Mouse (Mus musculus) kidney, postnatal 0 days (tissue): Measurements from ENCODE around the gene Megf6. TPM values are rescaled to one million over a fixed set of nuclear protein-coding genes. Genes with fewer than 3 reads are reported as not detected.
A peak's percentile ranks its signal among the peaks of the same experiment; 100 is the strongest.

Experiments used
- ATAC-seq: fragments of 200-750 bp; cut with Nextera tagmentation; replicated peaks from 2 replicates; pipeline ENCODE4 v1.8.0; 2017; ENCODE audit warnings: low read depth, moderate number of reproducible peaks, moderate TSS enrichment, moderate library complexity; ENCODE audit not compliant: low FRiP score
- DNase-seq: peaks from one replicate; pipeline ENCODE4 v3.0.0-alpha.2; 2016; ENCODE audit warnings: low spot score
- H3K27ac ChIP-seq: fragments of 300-500 bp; sonication (generic); 2 replicates; pipeline ENCODE4 v1.5.1; 2014; ENCODE audit warnings: mild to moderate bottlenecking
- H3K27me3 ChIP-seq: fragments of 300-500 bp; sonication (generic); 2 replicates; pipeline ENCODE4 v1.6.1; 2014; ENCODE audit warnings: low read length, mixed read lengths; ENCODE audit not compliant: insufficient read depth
- H3K36me3 ChIP-seq: fragments of 300-500 bp; sonication (generic); 2 replicates; pipeline ENCODE4 v1.6.1; 2014; ENCODE audit warnings: low read length, mixed read lengths; ENCODE audit not compliant: insufficient read depth
- H3K4me1 ChIP-seq: fragments of 300-500 bp; sonication (generic); replicated peaks from 2 replicates; pipeline ENCODE4 v1.6.1; 2014; ENCODE audit warnings: antibody characterized with exemption, low read length, mixed read lengths; ENCODE audit not compliant: insufficient read depth
- H3K4me2 ChIP-seq: fragments of 300-500 bp; sonication (generic); 2 replicates; pipeline ENCODE4 v1.6.1; 2014; ENCODE audit warnings: mild to moderate bottlenecking, low read length, moderate library complexity, mixed read lengths
- H3K4me3 ChIP-seq: fragments of 300-500 bp; sonication (generic); replicated peaks from 2 replicates; pipeline ENCODE4 v1.5.1; 2014; ENCODE audit warnings: low read depth, low read length
- H3K9ac ChIP-seq: fragments of 300-500 bp; sonication (generic); 2 replicates; pipeline ENCODE4 v1.6.1; 2014; ENCODE audit warnings: low read depth, low read length
- H3K9me3 ChIP-seq: fragments of 300-500 bp; sonication (generic); replicated peaks from 2 replicates; pipeline ENCODE4 v1.6.1; 2016; ENCODE audit warnings: low read length, inconsistent platforms, mixed read lengths
- CTCF ChIP-seq: IDR thresholded peaks from 2 replicates; pipeline ENCODE4 v1.5.1; 2016; ENCODE audit warnings: antibody characterized with exemption, low read depth, mild to moderate bottlenecking, moderate library complexity
- WGBS: fragments of 180-500 bp; shearing (Covaris S2); extraction: QIAGEN DNeasy Blood & Tissue Kit; methylation state at CpG from one replicate; pipeline ENCODE4 v1.1.7; 2014; 5-methylcytosine and 5-hydroxymethylcytosine counted together
- polyA plus RNA-seq: library from polyadenylated mRNA; unstranded; fragments of >200 nt; fragmentation: Nextera tagmentation; extraction: Ambion mirVana; gene quantifications from 2 replicates; pipeline ENCODE4 v1.2.1, GENCODE M21; 2015

The Megf6 gene
- polyA plus RNA-seq, 1 experiment from 2014 or later = 5.0 TPM

DNA sequence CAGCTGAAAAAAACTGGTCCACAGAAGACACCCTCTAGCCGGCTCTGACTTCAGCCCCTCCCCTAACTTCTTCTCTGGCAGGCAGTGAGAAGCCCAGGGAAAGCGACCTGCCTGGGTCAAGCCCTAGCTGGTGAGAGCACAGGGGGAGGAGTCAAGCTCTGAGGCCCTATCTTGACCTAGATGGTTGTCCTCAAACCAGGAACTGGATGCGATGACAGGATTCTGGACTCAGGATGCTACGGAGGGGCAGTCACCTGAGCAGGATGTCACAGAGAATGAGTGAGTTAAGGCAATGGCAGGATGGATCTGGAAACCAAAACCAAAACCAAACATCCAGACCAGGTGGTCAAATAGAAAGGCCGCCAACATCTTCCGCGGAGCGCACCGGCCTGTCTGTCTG lies 127.2 kb downstream of the Megf6 start:
- no peak overlapping the region for H3K4me3 ChIP-seq

DNA sequence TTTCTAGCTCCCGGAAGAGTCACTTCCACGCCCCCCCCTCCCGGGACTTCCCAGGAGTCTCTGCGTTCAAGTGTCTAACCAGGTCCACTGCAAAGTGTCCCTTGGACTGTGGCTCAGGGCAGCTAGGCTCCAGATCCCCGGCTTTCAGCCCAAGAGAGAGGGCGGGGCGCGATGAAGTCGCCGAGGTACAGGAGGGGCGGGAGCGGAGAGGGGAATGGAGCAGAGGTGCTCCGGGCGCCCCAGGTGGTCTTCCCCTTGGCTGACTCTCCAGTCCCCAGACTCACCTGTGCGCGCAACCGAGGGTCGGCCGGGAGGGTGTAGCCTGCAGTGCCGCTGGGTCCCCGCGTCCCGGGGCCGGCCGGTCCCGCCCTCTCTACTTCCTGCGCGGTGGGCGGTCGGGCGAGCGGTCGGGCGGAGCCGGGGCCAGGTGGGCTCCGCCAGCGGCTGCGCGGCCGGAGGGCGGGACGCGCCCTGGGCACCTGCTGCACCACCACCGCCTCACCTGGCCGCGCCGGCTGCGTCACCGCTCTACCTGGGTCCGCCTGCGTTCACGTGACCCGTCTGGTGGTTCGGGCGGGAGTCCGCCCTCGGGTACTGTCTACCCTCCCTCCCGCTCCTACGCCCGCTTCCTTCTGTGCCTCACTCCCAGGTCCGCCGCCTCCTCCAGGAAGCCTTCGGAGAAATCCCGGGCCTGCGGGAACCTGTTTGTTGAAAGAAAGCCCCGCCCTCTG lies 129.2 kb downstream of the Megf6 start:
- peak; percentile 46 for DNase-seq
- H3K36me3 ChIP-seq = no peaks in the 10 kb centered on the region
- H3K27me3 ChIP-seq = peaks cover 11% of the 10 kb centered on the region; the same call in 1 of the 2 replicates
- WGBS = 1% methylated on average over 56 of the region's 66 CpGs
- TF ChIP-seq CTCF = no peak
- no peaks in the 10 kb centered on the region for H3K9me3 ChIP-seq
- peak overlapping the region; percentile 45 for H3K4me3 ChIP-seq
- ATAC-seq = peak; percentile 86
- 0 out of 2 replicates have a peak, but pooled peaks cover 9% of the 10 kb centered on the region for H3K4me1 ChIP-seq
- peak overlapping the region; percentile 84 for H3K27ac ChIP-seq
- peak overlapping the region; percentile 57 for H3K9ac ChIP-seq
- peak overlapping the region; percentile 62 for H3K4me2 ChIP-seq

More for the DNA sequence above, 127.2 kb downstream of the Megf6 start:
- Histone ChIP-seq H3K9ac (no peak overlapping the region), H3K27ac (peak overlapping the region; percentile 78), H3K4me2 (peak overlapping the region; percentile 31), H3K4me1 (peaks cover 22% of the 10 kb centered on the region; the same call in 1 of the 2 replicates), H3K27me3 (peaks cover 11% of the 10 kb centered on the region; the same call in 1 of the 2 replicates), H3K9me3 (no peaks in the 10 kb centered on the region), H3K36me3 (no peaks in the 10 kb centered on the region)
- WGBS = 26% methylated on average over 9 of the region's 9 CpGs
- no peak for ATAC-seq
- no peak for TF ChIP-seq CTCF
- DNase-seq = peak; percentile 54

DNA sequence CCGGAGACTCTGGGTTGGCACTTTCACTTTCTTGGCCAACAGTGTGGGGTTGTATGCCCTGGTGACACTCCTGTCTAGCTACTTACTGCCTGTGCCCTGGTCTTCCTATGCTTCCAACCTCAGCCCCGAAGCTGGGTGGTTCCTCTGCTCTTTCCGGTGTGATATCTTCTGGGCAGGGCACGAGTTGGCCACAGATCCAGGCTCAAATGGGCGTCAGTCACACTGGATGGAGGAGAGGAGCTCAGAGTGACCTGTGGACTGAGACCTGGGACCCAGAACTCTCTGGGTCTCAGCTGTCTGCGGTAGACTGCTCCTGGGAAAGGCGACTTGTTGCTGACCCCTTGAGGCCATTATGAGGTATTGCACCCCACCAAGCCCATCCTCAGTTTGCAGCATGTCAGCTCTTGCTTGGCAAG lies 130.9 kb downstream of the Megf6 start, which contains the start of gene Arhgef16:
Arhgef16 (minus strand) TSS at position 211 of the 416 bp plus-strand sequence.
- Histone ChIP-seq H3K9ac (no peak within 1 kb of the TSS), H3K9me3 (no peaks in the 10 kb centered on the region), H3K4me3 (no peak within 1 kb of the TSS), H3K4me1 (0 out of 2 replicates have a peak, but pooled peaks cover 7% of the 10 kb centered on the region), H3K27ac (peak within 1 kb of the TSS; percentile 19; the same call in 1 of the 2 replicates), H3K4me2 (peak within 1 kb of the TSS; percentile 62; the same call in 1 of the 2 replicates), H3K27me3 (peaks cover 11% of the 10 kb centered on the region; the same call in 1 of the 2 replicates), H3K36me3 (no peaks in the 10 kb centered on the region)
- TF ChIP-seq CTCF = peak; percentile 88
- peak; percentile 75 for DNase-seq
- no peak for ATAC-seq
- 24% methylated on average over 7 of the region's 7 CpGs for WGBS

DNA sequence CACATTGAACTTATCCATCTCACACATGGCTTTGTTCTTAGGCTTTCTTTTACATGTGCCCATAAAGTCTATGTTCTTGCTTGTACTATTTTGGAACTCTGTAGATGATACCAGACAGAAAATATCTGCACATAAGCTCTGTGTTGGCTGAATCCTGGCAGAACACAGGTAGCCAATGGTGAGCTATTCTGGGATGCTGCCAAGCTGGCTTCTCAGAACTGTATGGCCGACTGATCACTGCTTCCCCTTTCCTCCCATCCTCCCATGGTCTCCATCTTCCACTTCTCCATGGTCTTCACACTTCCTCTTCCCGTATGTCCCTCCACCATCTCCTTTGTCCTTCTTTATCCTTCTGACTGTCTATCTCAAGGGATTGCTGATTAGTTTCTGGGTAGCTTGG lies 138.6 kb downstream of the Megf6 start:
- Histone ChIP-seq H3K36me3 (no peaks in the 10 kb centered on the region), H3K9me3 (no peaks in the 10 kb centered on the region), H3K9ac (no peak overlapping the region), H3K27ac (no peak overlapping the region), H3K4me1 (no peaks in the 10 kb centered on the region), H3K27me3 (no peaks in the 10 kb centered on the region), H3K4me2 (no peak overlapping the region), H3K4me3 (no peak overlapping the region)
- WGBS = 70% methylated on average over 2 of the region's 2 CpGs
- ATAC-seq (no peak), DNase-seq (no peak)
- TF ChIP-seq CTCF = no peak

DNA sequence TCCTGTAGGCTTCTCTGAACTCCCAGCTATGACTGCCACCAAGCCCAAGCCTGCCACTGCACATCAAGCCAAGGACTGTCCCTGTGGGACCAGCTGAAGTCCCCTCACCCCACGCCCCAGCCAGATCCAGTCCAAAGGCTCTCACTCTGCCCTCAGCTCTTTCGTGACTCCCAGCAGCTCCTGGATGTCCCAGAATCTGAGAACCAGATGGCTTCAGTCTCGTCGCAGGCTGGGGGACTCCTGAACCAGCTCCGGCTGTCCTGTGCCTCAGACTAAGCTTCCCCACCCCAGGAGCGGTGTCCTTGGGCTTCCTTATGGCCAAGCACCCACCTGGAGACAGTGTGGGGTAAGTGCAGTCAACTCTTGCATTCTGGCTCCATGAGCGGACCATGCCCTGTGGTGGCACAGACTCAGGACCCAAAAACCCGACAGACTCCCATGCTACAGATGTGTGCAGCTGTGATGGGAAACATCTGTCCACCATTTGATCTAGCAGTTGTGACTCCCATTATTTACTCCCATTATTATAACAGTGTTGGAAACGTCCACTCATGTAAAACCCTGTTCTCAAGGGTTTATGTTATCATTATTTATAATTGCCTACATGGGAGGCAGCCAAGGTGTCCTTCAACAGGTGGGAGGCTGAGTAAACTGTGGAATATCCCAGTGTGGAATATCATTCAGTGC lies 140.2 kb downstream of the Megf6 start:
- Histone ChIP-seq H3K9ac (no peak overlapping the region), H3K4me2 (no peak overlapping the region), H3K9me3 (no peaks in the 10 kb centered on the region), H3K27me3 (no peaks in the 10 kb centered on the region), H3K4me3 (no peak overlapping the region), H3K4me1 (no peaks in the 10 kb centered on the region), H3K36me3 (no peaks in the 10 kb centered on the region), H3K27ac (no peak overlapping the region)
- DNase-seq (no peak), ATAC-seq (no peak)
- TF ChIP-seq CTCF = no peak
- WGBS = 56% methylated on average over 9 of the region's 9 CpGs

DNA sequence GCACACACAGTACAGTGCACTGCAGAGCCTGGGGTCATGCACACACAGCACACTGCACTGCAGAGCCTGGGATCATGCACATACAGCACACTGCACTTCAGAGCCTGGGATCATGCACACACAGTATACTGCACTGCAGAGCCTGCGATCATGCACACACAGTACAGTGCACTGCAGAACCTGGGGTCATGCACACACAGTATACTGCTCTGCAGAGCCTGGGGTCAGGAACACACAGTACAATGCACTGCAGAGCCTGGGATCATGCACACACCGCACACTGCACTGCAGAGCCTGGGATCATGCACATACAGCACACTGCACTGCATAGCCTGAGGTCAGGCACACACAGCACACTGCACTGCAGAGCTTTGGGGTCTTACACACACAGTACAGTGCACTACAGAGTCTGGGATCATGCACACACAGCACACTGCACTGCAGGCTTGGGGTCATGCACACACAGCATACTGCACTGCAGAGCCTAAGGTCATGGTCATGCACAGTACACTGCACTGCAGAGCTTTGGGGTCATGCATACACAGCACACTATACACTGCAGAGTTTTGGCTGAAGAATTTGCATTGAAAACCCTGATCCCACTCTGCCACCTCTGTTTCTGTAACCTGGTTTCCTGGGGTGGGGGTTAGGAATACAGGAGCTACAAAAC lies 141.7 kb downstream of the Megf6 start:
- H3K4me2 ChIP-seq = no peak overlapping the region
- ATAC-seq = 0 out of 2 replicates have a peak, but pooled peaks have one; percentile 33

More for the DNA sequence above, 141.7 kb downstream of the Megf6 start:
- Histone ChIP-seq H3K9ac (no peak overlapping the region), H3K27me3 (no peaks in the 10 kb centered on the region), H3K4me1 (no peaks in the 10 kb centered on the region), H3K27ac (no peak overlapping the region), H3K36me3 (no peaks in the 10 kb centered on the region), H3K4me3 (no peak overlapping the region), H3K9me3 (no peaks in the 10 kb centered on the region)
- DNase-seq = no peak
- no peak for TF ChIP-seq CTCF
- WGBS = 87% methylated on average over 2 of the region's 2 CpGs
